Mouse (Mus musculus) cerebellum, adult 9-11 months (tissue): ENCODE measurements around the gene Zfp989.
"Not testable (repeated sequence)": the region's sequence is repeated elsewhere in the genome, so short reads cannot be mapped to it uniquely, and the experiment has no call there.

ENCODE experiments used
- DNase-seq: peaks from one replicate; pipeline ENCODE4 v3.0.0; 2022

Zfp989 gene

DNA sequence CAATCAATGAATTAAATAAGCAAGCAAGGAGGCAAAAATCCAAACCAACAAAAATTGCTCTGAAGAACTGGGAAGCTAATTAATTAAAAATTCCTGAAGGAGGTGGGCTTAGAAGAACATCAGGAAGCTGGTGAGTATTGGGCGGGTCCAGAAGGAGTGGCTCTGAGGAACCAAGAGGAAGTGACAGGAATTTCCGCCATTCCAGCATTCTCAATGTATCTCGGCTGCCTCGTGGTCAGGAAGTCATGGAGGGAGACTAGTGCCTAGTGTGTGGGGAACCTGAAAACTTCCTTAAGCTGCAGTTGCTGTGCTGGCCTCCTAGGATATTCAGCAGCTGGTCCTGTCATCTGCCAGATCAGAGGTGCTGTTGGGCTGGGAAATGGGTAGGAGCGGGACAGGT, at the start of gene Zfp989:
TSS of gene Zfp989 (plus strand) at position 220 of the 400 bp plus-strand sequence.
- not testable (repeated sequence) for DNase-seq

DNA sequence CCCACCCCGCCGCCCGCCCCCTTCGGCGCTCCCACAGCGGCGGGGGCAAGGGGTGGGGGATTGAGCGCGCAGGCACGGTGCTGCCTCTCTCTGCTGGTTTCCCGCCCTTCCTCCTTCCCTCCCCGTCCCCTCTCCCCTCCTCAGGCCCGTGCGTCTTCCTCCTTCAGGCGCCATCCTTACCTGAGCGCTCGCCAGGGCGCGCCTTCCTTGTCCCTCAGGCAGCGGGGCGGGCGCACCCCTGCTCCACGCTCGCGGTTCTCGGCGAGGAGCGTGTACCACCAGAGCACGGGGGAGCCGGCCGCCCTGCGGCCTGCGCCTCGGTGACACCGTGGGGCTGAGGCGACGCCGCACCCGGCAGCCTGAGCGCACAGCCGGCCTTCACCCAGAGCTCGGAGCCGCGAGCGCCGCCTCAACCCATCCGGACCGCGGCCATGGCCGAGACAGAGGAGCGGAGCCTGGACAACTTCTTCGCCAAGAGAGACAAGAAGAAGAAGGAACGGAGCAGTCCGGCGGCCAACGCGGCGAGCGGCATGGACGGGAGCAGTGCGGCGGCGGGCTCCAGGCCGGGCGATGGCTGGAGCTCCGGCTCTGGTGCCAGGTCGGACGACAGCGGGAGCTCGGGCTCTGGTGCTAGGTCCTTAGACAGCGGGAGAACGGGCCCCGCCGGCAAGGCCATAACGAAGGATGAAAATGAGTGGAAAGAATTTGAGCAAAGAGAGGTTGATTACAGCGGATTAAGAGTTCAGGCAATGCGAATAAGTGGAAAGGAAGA, 39.3 kb upstream of the Zfp989 start:
- DNase-seq, result no peak

DNA sequence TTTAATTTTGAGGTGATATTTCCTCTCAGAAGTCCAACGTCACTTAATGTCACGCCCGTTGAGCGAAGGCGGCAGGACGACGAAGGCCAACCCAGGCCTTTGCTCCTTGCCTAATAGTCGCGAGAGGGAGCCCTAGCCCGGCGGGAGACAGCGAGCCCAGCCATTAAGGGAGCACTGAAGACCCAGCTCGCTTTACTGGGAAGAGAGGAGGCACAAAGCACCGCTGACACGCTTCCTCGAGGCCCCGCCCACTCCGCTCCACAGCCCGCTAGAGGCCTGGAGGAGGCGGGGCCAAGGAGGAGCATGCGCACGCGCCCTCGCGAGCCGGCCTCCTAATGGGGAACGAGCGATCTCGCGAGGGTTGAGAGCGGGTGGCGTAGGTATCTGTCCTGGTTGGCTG, 30.1 kb upstream of the Zfp989 start:
- DNase-seq, result not testable (repeated sequence)

DNA sequence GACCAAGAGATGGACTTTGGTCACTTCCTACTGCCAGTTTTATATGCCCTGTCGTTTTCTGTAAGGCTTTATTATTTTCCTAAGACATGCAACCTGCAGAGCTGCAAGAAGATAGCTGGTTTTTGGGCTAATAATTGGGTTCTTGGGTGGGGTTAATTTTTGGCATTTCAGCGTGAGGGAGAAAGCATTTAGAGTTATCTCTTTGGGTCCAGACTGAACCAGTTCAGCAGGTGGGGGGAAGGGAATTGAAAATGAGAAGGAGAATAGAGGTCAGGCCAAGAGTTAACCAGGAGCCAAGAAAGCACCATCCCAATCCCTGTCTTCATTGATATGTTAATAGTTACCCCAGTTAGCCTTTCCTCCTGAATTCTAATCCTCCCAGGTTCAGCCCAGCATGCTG, 4.8 kb downstream of the Zfp989 start:
- DNase-seq, result not testable (repeated sequence)

DNA sequence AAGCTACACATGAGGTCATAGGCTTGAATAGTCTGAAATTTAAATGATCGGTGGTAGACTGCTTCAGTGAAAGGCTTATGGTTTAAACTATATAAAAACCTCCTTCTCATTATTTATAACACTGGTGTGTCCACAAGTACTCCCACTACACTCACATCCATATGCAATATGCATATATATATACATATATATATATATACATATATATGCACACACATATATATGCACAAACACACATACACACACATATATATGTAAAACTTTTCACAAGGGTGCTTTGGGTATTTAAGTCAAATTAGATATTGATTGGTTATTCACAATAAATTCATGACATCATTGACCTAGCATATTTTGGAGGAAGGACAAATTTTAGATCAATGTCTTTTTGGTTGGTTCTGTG, 46.6 kb downstream of the Zfp989 start:
- DNase-seq, result not testable (repeated sequence)

DNA sequence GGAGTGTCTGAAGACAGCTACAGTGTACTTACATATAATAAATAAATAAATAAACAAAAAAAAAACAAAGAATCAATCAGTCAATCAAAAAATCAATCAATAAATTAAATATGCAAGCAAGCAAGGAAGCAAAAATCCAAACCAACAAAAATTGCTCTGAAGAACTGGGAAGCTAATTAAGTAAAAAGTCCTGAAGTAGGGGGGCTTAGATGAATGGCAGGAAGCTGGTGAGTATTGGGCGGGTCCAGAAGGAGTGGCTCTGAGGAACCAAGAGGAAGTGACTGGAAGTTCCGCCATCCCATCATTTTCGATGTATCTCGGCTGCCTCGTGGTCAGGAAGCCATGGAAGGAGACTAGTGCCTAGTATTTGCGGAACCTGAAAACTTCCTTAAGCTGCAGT, 49.8 kb downstream of the Zfp989 start, which contains the start of gene Rex2:
TSS of gene Rex2 (plus strand) at position 301 of the 400 bp plus-strand sequence.
- DNase-seq, result not testable (repeated sequence)

DNA sequence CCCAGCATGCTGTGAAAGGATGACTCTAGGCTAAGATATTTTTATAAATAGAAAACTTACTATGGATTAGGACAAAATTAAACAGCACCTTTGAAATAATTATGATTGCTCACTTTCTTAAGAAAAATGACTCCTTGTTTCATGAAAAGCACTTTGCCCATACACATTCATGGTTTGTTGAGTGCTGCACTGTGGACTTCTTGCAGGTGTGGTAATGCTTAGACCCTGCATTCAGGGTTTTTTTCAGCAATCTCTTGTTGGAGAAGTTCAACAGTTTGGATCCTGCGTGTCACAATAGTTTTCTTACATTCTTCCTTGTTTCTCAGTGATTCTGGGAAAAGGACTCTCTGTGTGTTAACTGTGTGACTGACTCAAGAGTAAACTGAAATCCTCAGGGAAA, 54.6 kb downstream of the Zfp989 start:
- not testable (repeated sequence) for DNase-seq

DNA sequence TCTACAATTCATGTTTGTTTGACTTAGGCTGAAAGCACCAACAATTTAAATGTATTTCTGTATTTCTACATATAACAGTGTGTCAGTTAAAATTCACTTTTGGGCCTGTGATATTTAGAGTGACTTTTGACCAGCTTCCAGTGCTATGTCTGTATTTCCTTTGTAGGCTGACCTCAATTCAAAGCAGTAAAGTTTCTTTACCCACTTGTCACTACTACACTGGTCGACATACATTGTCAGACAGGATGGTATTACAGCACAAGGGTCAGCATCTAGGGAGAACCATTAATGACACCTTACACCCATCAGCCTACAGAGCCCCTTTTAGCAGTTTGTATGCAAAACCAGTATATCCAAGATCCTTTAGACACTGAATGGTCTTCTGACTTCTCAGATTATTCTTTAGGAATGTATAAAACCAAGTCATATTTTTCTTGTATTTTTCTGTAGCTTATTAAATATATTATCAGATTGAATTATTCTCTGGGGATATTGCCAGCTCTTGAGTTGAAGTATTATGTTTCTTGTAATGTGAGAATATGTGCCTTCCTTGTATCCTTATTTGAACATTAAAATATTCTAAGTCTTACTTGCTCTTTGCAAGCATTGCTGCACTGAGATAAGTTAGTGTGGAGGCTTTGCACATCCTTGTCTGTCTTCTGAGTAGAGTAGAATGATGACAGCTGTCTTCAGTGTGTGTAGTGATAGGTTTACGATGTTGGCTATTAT, 59.7 kb downstream of the Zfp989 start:
- not testable (repeated sequence) for DNase-seq
